Mouse (Mus musculus) erythroid progenitor cell, adult 5-6 weeks (primary cell): ENCODE measurements around the gene Lars2. TPM values are rescaled to one million over a fixed set of nuclear protein-coding genes. Genes with fewer than 3 reads are reported as not detected.

Source experiments
- ATAC-seq: replicated peaks from 2 replicates; pipeline ENCODE4 v1.8.0; 2016; ENCODE audit warnings: moderate number of reproducible peaks, mild to moderate bottlenecking, moderate TSS enrichment, inconsistent platforms; ENCODE audit not compliant: poor library complexity, low FRiP score, severe bottlenecking
- total RNA-seq, 2 experiments: library from RNA; stranded (forward) in 1 of 2; stranded (reverse) in 1 of 2; fragments of 150-400 nt in 1 of 2; fragments of 186-747, 209-891 nt in 1 of 2; gene quantifications; 2 replicates each; pipeline versions ENCODE4 v1.2.3 to v1.2.4; 2015 to 2017; ENCODE audit warnings: low replicate concordance in 2 of 2

Gene Lars2
- total RNA-seq, 2 experiments from 2014 or later, result 66.8 to 3,901 TPM

DNA sequence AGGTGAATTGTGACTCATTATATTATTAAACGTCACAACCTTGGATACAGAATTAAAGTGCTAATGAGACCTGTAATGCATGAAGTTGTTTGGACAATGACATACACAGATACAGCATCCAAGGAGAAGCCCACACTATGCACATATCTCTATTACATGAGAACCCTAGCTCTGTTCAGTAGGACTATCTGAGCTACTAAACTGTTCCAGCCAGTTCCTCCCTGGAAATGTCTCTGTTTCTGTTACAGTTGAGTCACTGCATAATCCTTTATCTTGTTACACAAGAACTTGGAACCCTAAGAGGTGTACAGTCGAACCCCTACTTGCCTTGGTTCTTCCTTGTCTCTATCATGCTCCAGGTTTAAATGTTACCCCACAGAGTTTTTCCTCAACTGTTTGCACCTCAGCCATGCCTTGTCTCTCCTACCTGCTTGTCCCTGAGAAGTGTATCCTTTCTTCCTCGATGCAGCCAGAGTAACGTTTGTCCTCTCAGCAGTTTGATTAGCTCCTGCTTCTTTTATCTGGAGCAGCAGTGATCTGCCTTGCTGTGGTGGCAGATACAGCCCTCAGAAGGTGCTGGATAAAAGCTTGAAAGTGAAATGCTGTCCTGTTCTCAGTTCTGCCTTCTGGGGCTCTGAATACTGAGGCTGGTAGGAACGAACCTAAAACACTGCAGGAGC lies 101.8 kb downstream of the Lars2 start:
- peak; percentile 80 for ATAC-seq

GRCm38 (mm10) chr9:123469087-123469486 lies 102.4 kb downstream of the Lars2 start:
- ATAC-seq, result peak; percentile 36; the same call in 1 of the 2 replicates

- no peak for ATAC-seq
Observed at GRCm38 (mm10) chr9:123473377-123473776, 106.7 kb downstream of the Lars2 start.

- no peak for ATAC-seq
Observed at GRCm38 (mm10) chr9:123475569-123475968, 108.8 kb downstream of the Lars2 start.

GRCm38 (mm10) chr9:123478031-123478585 lies 111.4 kb downstream of the Lars2 start:
- peak; percentile 18; the same call in 1 of the 2 replicates for ATAC-seq

DNA sequence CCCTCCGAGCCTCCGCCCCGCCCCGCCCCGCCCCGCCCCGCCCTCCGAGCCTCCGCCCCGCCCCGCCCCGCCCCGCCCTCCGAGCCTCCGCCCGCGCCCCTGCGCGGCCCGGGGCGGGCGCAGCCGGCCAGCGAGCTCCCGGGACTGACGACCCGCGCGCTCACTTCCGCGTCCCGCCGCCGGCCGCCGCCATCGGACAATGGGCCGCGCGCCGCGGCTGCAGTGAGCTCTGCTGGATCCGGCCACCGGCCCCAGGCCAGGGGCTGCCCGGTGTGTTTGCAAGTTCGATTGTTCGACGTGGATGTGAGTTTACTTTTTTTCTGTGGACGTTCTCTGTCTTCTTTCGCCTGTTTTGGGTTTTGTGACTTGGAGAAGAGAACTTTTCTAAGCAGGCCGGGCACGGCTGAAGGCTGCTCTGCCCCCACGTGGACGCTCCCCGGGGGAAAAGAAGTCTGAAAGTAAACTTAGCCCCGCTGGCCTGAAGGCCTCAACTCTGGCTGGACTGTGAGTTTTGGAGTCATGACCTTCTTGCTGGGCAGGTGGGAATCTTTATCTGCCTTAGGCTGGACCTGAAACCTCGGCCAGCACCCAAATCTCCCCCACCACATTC lies 112.0 kb downstream of the Lars2 start, which contains the start of gene Limd1:
Limd1 (plus strand) TSS at position 121 of the 610 bp plus-strand sequence.
- peak; percentile 37; the same call in 1 of the 2 replicates for ATAC-seq

GRCm38 (mm10) chr9:123479196-123479669 lies 112.5 kb downstream of the Lars2 start:
- ATAC-seq, result peak; percentile 26

GRCm38 (mm10) chr9:123479876-123480252 lies 113.1 kb downstream of the Lars2 start:
- no peak for ATAC-seq

DNA sequence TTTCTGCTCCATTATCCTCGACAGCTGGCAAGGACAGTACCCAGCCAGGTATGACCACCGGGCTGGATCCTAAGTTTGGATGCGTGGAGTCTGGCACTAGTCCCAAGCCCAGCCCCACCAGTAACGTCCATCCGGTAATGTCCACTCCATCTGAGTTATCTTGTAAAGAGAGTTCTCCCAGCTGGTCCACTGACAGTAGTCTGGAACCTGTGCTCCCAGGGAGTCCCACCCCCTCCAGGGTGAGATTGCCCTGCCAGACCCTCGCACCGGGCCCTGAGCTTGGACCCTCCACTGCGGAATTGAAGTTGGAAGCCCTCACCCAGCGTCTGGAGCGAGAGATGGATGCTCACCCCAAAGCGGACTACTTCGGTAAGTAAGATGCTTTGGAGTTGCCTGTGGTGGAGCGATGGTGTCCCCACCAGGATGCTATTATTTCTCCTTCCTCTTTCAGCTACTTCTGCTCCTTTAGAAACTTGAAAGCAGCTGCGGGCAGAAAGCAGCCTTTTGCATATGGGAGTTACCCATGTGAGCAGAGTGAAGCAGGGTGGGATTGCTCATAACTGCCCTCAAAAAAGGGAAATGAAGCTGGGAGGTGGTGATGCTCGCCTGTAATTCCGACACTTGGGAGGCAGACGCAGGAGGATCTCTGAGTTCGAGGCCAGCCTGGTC lies 113.7 kb downstream of the Lars2 start:
- ATAC-seq, result no peak

DNA sequence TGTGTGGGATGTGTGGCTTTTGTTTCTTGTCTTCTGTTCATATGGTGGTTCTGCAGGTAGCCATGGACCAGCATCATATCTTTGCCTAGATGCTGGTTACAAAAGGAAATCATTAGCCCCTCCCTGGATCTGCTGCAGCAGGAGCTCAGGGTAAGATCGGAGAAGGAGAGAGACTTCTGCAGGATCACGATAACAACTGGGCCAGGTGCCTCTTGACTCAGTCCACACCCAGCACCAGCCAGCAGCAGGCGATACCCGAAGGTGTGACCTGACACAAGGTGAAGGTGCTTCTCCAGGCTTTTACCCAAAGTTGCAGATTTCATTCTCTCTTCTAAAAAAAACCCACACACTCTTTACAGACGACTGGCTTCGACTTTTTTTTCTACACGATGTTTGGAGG lies 114.4 kb downstream of the Lars2 start:
- peak; percentile 84 for ATAC-seq

DNA sequence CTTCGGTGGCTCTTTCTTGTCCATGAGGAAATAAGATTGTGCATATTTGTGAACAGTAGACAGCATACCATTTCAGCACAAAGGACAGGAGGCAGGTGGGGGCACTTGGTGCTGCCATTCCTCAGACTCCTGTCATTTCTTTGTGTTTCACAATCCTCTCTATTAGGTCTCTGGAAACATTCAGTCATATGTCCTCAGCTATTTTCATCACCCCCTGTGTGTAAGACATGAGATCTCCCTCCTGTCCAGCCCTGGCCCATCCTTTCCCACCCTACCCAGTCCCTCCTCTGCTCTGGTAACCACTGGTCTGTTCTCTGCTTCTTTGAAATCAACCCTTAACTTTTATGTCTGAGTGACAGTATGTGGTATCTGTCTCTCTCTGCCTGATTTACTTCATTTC lies 116.9 kb downstream of the Lars2 start:
- no peak for ATAC-seq

DNA sequence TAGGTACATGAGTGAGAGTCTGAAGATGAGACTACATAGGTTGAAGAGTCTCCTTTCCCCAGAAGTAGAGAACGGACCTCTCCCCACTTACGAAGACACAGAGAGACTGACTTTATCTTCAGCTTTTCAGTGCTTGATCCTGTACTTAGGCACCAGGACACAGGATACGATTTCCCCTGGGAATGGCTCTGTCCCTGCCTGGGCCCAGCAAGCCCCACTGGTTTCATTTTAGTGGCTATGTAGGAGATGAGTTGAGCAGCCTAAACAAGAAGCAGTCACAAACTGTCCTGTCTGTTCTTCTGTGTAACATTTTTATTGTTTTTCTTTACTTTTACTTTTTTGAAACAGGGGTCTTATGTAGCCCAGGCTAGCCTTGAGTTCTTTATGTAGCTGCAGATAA lies 118.1 kb downstream of the Lars2 start:
- ATAC-seq, result no peak

- no peak for ATAC-seq
Observed at GRCm38 (mm10) chr9:123485561-123485960, 118.8 kb downstream of the Lars2 start.

- ATAC-seq, result no peak
Observed at GRCm38 (mm10) chr9:123486635-123487034, 119.9 kb downstream of the Lars2 start.

- ATAC-seq, result no peak
Observed at GRCm38 (mm10) chr9:123489073-123489472, 122.3 kb downstream of the Lars2 start.

GRCm38 (mm10) chr9:123489727-123490343 lies 123.1 kb downstream of the Lars2 start:
- ATAC-seq, result no peak

DNA sequence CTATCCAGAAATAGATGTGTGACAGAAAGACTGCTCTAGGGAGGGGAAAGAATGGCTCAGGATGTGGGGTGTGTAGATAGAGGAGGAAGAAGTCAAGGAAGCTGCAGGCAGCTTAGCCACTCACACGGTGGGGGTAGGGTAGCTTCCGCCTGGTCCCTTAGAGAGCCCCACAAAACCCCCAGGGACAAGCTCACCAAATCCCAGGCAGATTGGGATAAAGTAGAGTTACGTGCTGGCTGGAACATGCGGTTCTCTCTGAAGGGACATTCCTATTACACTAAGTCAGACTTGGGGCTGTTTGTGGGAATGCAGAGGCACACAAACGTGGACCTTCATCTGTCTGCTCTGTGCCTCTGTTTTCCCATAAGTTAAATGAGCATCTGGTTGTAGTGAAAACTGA lies 124.2 kb downstream of the Lars2 start:
- ATAC-seq, result no peak

DNA sequence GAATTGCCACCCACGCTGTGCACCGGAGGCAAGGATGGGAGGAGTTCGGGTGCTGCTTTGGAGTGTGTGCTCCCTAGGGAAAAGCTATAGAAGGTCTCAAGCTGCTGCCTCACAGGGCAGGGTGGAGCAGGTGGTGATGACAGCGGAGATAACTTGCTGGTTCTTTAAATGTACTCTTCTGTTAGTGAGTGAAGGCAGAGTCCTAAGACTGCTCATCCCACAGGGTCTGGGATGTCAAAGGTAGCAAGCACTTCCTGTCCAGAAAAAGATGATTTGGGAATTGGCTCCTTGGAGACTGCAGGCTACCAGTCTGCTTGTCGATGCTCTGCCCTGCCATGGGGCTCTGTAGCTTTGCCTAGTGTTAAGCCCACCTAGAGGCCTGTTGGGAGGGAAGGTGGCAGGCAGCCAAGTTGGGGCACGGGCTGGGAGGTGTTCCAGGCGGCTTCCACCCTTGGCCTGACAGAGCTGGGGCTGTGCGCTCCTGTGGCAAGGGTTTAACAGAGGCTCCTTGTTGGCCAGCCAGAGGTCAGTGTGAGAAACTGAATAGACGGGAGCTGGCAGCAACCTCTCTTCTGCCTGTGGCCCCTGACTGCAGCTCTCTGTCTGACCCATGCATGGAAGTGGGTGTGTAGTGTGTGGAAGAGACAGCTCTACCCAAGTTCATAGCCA lies 125.3 kb downstream of the Lars2 start:
- peak; percentile 63 for ATAC-seq

DNA sequence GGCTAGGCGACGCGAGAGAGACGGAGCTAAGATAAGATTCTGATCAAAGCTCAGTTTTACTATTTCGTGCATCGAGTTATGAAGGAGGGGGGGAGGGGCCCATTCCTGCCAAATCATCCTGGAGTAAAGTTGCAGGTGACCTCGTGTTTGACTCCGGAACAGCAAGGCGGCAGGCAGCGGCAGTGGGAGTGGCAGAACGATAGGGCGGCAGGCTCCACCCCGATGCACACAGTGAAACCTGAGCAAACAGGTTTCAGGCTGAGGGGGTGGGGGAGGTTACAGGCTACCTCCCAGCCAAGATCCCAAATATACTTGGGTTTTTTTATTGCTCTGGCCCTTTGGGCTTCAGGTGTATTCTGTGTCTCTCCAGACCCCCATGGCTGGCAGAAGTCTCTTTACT lies 129.9 kb downstream of the Lars2 start:
- no peak for ATAC-seq

DNA sequence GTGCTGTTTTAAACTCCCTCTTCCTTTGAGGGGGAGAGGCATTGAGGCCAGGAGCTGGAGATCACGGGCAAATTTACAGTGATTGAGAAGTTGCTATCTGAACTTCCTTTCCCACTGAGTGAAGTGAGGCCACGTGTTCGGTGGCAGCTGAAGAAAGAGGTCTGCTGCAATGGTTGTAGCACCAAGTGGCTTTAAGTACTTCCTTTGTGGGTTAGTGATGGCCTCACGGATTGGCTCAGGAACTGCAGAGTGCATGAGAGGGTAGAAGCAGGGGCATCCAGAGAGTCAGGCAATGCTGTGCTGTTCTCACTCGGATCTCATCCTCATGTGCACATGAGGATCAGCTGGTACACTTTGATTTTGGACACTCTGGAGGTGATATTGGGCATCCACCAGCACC lies 131.2 kb downstream of the Lars2 start:
- ATAC-seq, result 0 out of 2 replicates have a peak, but pooled peaks have one; percentile 35
